Mouse (Mus musculus): Measurements from ENCODE around the gene Hcls1. TPM values are rescaled to one million over a fixed set of nuclear protein-coding genes. Genes with fewer than 3 reads are reported as not detected.

Gene Hcls1
- total RNA-seq, 2 experiments from 2014 or later: 4.0 to 4.4 TPM

Other genes with a start within 250 kb of the Hcls1 start
- under 1 TPM; 0.24 to 0.39 TPM for gene Ildr1, start 241.0 kb upstream of the Hcls1 start, total RNA-seq (2021)
- gene Slc15a2, start 150.0 kb upstream of the Hcls1 start, total RNA-seq (2021): 10 to 100 TPM; 35.1 to 35.7 TPM
- gene Iqcb1, start 106.6 kb upstream of the Hcls1 start, total RNA-seq (2021): 10 to 100 TPM; 35.4 to 40.0 TPM
- 1 to 10 TPM; 1.1 TPM for gene Eaf2, start 60.0 kb upstream of the Hcls1 start, total RNA-seq (2021)
- 10 to 100 TPM; 50.3 to 60.5 TPM for gene Golgb1, start 59.8 kb upstream of the Hcls1 start, total RNA-seq (2021)
- gene Fbxo40, start 55.5 kb downstream of the Hcls1 start, total RNA-seq (2021): under 1 TPM in 1 of 2 experiments, not detected in 1; 0.20 TPM
- 1 to 10 TPM; 2.4 to 3.2 TPM for gene Polq, start 76.8 kb downstream of the Hcls1 start, total RNA-seq (2021)